Mouse (Mus musculus): ENCODE measurements at regions not wholly inside any gene's neighbourhood (a gene's known extent, or its start where the extent isn't known, plus 50 kb on each side); places are given as distances from the start of the nearest gene placed in this dataset.

DNA sequence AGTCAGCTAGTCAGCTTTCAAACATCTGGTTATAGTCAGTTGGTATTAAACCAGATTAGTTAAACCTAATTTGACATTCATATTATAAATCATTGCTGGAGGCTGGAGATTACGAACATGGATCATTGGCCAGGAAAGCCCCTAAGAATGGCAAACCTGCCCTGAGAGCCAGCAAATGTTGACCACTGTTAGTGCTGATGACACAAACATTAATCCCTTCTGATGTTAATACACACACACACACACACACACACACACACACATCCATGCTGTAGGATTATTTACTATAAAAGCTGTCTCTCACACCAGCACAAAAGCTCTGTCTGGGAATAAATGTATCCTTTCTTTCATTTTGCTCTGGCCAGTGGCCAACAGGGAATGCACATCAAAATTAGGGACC is 329.4 kb upstream of the Atp2b1 start:
- DNase-seq = no peak

DNA sequence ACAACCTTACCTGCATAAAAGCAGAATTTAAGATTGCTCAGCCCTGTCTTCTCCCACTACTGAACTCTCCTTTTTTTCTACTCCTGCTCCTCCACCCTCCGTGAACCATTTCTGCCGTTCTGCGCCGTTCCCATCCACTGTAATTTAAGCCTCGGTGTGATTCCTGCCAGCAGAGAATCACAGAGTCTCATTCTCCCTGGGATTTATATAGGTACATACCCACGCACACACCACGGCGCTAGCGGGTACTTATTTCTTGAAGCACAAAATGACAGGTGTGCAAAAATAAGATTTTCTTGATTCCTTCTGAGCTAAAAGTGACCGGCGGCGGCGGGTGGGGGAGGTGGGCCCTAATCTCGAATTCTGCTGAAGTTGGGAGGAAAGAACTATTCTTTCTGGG is 324.5 kb upstream of the Atp2b1 start:
- no peak for DNase-seq

DNA sequence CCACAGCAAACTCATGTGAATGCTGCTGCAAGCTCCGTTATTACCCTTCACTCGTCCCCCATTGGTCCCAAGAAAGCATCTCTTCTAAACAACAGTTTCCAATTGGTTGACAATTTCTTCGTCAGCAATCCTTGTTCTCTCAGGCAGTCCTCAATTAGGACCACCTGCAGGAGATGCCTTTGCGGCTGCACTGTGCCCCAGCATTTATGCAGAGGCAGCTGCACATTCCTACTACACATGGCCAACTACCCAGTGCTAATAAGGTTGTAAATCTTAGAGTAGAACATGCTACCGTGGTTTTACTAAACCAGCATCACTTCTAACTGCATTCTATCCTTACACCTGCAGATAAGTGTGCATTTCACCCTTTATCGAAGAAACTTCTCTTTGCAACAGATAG is 322.1 kb upstream of the Atp2b1 start:
- no peak for DNase-seq

DNA sequence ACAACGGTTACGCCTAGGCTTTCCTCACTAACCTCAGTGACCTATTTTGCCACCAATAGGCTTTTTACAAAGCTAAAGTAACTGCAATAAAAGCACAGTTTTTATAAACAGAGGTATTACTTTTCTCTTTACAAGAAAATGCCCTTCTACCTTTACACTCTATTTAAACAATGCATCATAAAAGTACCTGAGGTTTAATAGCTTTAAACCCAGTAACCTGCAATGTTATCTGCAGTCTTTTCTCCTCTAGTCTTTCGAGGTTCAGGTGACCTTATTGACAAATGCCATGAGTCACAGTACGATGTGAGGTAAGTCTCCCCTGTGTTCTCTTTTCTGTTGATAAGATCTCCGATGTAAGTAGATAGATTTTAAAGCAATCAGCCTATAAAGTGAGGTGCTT is 320.3 kb upstream of the Atp2b1 start:
- DNase-seq = no peak

DNA sequence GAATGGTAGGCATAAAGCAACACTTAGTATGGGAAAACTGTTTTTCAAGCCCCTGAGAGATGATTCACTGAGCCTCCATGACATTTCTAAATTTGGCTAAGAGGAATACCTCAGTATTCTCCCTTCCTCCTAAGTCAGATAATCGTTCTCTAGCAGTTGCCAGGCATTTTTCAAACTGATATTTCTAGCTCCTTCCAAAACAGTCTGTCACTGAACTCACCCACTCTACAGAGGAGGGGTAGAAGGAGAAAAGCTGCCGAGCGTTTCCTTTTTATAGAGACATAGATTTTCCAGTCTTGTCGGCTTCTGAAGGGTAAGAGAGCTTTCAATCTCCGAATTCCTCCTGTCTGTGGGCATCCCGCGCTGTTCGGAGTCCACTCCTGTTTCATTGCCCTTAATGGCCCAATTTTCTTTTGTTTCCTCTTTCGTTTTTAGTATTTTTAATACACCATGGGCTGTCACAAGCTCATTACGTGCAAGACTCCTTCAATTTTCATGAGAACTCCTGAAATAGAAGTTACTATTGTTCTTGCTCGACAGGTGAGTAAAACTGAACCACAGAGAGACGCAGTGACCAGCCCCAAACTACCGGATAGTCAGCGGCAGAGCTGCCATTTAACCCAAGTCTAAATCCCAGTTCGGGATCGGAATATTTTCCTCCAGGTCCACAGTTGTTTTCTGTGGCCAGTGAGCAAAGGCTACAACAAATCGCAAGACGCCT is 305.8 kb upstream of the Atp2b1 start:
- DNase-seq = no peak

DNA sequence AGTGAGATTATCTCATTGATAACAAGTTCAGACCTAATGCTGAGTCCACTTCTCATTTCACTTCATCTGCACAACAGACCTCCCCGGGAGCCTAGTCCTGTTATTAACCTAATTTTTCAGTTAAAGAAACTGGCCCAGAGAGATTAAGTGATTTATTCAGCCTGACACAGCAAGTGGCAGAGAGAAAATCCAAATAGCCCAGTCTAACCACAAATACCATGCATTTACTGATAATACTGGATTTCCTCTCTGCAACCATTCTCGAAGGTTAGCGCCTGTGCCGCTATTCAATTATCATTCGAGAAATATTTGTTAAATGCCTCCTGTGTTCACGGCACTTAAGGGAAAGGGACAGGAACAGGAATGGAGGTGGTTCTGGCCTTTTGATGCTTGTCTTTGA is 303.5 kb upstream of the Atp2b1 start:
- no peak for DNase-seq

DNA sequence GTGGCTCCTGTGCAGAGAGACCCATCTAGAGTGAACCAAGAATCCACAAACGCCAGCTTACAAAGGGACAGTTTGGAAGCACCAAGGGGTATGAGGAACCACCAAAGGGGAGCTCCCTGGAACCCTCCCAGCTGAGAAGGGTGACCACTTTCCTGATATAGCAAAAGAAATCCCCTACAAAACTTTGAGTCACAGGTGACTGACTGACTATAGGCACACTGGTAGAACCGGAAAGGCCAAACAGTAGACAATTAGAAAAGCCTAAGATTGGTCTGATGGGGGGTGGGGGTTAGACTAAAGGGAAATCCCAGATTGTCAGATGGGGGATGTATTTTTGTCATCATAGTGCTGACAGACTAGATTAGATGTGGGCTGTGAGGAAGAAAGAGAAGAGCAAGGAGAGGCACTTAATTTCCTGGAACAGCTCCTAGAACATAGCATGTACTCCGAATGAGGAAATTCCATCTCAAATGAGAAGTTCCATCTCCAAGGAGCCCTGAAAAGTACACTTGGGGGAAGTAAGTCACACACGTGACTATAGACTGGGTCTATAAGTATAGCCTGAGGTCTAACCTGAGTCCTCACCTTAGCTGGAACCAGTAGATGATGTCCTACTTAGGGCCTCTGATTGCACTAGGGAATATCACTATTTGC is 302.4 kb upstream of the Atp2b1 start:
- DNase-seq = no peak

DNA sequence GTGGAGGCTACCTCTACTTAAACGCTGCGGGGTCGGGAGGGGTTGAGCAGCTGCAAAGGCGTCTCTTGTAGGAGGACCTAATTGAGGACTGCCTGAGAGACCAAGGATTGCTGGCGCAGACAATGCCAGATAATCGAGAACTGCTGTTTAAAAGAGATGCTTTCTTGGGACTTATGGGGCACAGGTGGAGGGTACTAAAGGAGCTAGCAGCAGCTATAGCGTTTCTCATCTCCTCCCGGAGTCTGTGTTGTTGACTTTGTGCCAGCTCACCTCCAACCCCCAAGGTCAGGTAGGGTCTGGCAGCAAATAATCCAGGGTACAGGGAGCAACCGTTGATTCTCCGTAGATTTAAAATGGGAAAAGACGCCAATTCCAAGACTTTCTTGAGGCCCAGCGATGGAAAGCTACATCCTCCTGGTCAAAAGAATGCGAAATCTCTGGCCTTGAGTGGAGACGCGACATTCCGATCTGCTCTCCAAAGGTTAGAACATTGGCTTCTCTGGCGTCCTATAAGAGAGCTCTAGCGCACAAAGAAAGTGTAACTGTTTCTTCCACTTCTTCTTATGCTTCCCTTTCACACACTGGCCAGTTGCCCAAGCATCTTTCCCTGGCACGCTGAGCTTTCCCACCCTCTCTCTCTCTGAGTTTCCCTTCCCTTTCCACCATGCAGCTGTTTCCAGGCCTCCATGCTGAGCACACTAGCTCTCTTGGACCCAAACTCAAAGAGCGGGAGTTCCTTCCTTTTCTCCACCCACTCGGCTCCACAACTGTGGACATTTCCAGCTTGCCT is 295.3 kb upstream of the Atp2b1 start:
- no peak for DNase-seq

DNA sequence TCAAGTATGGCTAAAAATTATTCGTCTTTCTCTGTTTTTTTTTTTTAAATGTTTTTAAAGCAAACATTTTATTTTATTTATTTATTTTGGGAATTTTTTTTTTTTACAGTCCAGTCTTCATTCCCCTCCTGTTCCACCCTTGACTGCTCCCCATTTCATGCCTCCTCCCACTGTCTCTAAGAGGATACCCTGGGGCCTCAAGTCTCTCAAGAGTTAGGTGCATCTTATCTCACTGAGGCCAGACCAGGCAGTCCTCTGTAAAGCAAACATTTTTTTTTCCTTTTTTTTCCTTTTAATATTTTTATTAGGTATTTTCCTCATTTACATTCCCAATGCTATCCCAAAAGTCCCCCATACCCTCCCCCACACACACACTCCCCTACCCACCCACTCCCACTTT is 290.1 kb upstream of the Atp2b1 start:
- no peak for DNase-seq

DNA sequence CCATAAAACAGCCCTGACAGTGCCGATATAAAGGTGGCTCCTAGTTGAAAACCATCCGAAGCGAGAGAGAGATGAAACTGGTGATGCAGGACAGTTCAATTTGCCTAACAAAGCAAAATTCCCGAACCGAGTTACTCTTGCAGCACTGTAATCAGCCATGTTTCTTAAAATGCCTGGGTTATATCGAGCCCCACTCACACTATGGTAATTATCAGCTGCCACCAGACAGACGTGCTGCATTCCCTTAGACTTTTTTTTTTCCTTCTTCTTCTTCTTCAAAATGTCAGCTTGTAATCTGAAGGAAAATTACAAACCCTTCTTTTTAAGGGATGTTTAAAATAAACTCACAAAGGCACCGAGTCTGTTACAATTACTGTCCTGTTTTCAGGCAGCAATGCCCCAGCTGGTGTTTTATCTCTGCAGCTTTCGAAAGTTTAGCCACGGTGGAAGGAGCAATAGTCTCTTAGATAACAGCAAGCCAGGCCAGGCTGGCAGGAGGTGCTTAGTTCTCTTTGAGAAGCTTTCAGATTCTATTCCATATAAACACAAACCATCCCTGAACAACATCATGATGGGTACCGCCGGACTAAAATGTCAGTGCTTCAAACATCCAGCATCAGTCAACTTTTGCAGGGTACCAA is 289.4 kb upstream of the Atp2b1 start:
- DNase-seq = no peak

DNA sequence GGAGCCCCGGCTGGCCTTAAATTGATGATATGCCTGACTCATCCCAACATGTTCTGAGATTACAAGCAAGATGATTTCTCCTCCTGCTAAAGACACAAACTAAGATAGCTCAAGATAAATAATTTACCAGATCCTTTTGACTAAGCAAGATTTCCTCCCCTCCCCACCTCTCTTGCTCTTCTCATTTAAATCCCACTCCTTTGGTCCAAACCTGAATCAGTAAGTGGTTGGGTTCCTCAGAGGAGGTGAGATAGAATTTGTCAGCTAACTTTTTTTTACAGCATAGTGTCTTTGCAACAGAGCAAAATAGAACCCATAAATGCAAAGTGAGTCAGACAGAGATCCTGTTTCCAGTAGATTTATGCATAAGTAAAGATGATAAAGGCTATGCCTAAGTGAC is 286.0 kb upstream of the Atp2b1 start:
- no peak for DNase-seq

DNA sequence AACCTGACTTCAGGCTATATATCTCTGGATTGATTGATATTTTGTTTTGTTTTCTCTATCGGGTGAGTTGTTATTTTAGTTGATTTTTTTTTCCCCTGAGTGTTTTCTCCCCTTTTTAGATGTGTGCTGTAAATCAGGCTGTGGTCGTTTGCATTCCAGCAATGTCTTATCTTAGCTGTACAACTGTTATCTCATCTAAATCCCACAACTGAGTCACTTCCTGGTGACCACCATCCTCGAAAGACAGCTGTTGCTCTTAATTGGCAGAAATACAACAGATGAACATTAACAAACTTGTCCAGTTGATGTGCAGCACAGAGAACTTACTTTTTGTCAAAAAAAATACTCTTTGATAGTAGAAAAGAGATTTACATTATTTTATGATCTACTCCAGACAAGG is 285.0 kb upstream of the Atp2b1 start:
- DNase-seq = no peak

DNA sequence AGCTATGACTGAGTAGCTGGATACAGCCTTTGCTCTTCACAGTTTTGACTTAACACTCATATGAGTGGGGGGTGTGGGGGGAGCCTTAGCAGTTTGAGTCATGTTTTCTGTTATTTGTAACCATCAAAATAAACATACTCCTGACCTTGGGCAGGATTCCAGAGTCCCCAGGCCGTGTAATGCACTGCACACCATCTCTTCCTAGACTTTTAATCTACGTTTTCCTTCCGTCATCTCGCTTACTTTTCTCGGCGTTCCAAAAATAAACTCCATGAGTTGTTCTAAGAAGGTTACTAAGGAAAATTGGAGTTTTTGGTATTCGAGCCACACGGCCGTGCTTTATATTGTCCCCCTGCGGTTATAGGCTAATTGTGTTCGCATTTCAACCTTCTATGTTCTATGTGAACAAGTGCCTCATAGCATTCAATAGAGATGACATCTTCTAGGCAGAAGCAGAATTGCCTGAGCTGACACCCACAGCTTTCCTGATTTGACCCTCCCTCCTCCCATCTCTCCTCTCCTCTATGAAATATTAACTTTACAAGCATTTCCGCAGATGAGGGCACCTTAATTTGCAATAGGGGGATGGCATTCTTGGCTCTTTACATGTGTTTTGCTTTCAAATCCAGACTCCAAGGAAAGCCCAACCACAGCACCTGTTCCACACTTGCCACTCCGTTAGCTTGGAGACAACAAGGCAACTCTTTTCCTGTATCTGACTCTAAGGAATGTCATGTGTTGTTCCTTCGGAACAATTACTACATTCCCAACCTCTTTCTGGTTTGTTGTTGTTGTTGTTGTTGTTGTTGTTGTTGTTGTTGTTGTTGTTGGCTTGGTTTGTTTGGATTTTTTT is 276.2 kb upstream of the Atp2b1 start:
- no peak for DNase-seq

DNA sequence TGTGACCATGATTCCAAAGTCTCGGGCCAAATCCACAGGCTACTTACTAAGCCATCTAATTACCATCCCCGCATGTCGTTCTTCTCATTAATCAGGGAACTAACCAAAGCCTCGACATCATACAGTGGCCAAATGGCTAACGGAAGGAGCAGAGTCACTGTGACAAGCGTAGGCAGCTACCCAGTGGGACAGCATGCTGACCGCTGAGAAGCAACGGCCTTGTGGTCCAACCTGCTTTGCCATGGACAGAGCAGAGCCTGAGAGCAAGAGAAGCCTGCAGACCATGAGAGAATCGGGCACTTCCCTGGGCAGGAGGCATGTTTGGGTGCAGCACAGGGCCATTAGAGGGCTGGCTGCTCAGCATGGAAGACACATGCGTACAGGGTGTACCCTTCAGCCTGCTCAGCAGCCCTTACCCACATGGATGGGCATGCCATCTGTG is 268.5 kb upstream of the Atp2b1 start:
- no peak for DNase-seq

DNA sequence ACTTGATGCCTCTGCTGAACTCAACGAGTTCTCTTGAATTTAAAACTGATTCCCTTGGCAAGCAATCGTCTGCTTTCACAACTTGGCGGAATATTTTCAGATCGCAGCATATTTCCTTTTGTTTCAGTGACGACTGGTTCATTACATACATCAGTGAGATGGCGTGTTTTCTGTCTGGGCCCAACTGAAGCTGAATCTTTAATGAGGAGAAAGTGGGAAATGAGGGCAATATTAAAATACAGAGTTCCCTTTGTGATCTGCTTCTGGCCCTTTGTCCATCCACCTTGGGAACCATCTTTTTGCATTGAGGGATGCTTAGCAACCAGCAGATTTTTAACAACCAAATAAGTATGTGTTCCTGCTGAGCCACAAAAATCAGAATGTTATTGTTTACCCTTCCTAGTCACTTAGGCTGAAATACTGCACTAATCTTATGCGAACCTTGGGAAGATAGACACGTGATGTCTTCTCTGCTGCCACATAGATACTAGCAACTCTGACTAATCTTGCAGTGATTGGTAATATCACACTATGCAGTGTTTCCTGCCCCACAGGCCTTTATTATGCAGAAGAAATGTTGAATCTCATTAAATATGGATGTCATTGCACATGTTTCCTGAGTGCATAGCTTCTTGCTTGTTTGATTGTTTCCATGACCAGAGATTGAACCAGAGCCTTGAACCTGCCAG is 267.8 kb upstream of the Atp2b1 start:
- DNase-seq = no peak

DNA sequence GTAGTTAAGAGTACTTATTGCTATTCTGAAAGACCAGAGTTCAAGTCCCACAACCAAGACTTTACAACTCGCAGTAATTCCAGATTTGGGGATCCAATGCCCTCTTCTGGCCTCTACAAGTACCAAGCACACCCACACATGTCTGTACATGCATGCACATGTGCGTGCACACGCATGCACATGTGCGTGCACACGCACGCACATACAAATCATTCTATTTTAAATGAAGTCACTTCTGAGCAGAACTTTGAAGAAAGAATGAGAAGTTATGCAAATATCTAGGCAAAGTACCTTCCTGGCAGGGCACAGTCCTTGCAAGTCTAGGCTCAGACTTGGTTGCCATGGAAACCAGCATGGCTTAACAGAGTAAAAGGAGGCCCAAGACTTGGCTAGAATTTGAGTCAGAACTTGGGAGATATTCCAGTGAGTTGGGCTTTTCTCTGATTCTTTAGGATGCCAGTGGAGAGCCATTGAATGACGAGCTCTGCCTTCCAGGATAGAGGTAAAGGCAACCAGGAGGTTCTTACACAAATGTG is 265.4 kb upstream of the Atp2b1 start:
- no peak for DNase-seq

DNA sequence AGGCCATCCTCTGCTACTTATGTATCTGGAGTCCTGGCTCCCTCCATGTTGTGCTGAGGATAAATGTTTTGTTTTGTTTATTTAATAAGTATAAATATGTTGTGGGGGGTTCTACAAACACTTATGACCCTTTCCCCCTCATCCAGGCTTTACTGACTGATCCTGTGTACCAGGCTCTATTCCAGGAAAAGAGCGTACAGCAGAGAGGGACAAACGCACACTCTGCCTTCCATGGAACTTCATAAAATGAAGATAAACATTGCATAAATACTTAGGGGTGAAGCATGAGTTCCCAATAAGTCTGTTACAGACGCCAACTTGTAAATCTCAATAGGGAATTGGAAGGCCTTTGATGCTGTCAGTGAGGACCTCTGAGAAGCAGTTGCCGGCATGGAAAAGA is 263.7 kb upstream of the Atp2b1 start:
- no peak for DNase-seq

DNA sequence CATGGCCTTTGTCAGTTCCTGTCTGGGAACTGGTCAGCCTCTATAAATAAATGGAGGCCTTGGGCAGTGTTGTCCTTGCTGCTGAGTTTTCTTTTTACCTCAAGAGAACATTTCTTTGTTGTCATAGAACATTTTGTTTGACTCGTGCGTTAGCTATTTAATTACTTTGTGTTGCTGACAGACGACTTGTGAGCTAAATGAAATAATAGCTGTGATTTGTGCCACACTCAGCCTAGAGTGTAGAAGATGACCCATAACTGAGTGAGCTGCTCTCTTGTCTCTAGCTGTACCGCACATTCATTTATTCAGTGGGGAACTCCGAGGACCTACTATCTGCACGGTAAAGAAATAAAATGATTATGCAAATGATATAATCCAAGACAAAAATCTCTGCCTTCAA is 263.1 kb upstream of the Atp2b1 start:
- DNase-seq = no peak

DNA sequence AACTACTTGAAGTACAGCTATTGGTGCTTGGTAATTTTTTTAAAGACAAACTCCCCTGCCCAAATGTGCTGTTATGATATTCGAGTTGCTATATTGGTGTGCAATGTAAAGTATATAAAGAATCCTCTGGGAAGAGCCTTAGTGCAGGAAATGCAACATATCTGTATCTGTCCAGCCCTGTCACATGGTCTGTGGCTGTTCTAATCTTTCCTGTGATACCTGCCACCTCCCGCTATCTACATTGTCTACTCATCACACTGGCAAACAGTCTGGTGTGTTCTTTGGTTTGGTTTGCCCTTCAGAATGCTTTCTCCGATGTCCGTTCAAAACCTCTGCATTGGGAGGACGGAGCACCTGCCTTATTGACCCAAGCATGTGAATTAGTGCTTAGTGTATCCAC is 262.6 kb upstream of the Atp2b1 start:
- no peak for DNase-seq

DNA sequence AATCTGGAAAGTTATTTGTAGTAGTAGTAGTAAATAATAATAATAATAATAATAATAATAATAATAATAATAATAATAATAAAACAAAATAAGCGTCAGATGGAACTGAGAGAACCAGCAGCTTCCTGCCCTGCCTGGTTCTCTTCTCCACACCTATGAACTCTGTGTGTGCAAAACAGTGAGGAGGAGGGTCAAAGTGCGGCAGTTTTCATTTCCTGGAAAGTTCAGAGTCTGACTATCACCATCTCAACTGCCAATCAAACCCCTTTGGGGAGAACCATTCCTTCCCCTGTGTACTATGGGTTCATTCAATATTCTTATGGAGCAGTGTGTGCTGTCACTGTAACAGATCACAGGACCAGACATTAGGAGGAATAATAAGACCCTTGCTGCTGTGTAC is 262.1 kb upstream of the Atp2b1 start:
- DNase-seq = peak; percentile 5

DNA sequence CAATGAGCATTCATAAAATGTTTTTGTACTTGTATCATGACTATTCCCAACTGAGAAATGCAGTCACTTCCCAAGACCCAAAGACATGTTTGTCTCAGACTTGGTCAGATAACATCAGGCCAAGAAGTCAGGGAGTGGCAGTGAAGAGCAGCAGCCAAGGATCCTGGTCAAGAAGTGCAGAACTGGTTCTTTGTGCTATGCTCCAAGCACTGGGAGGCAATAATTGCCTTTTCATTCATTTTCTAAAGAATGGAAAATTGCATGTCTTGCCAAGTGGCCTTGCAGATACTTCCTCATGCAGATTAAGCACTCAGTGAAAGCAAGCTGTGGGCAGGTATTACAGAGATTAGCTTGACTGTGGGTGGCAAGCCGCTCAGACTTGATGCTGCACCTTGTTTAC is 253.5 kb upstream of the Atp2b1 start:
- DNase-seq = no peak

Measured in kidney, adult 18-20 months (tissue).